Mouse (Mus musculus) forebrain, embryonic 12.5 days (tissue): ENCODE results near the gene Dnajc11. TPM values are rescaled to one million over a fixed set of nuclear protein-coding genes. Genes with fewer than 3 reads are reported as not detected.
A peak's percentile ranks its signal among the peaks of the same experiment; 100 is the strongest.

ENCODE experiments used
- ATAC-seq: fragments of 200-750 bp; cut with Nextera tagmentation; 2 replicates; pipeline ENCODE4 v1.8.0; 2017; ENCODE audit warnings: moderate TSS enrichment; ENCODE audit not compliant: low FRiP score
- H3K27ac ChIP-seq: fragments of 300-500 bp; sonication (generic); 2 replicates; pipeline ENCODE4 v1.5.1; 2016; ENCODE audit warnings: mild to moderate bottlenecking
- H3K27me3 ChIP-seq: fragments of 300-500 bp; sonication (generic); 2 replicates; pipeline ENCODE4 v1.6.1; 2016; ENCODE audit warnings: mild to moderate bottlenecking
- H3K36me3 ChIP-seq: fragments of 300-500 bp; sonication (generic); replicated peaks from 2 replicates; pipeline ENCODE4 v1.6.1; 2016; ENCODE audit warnings: mild to moderate bottlenecking
- H3K4me1 ChIP-seq: fragments of 300-500 bp; sonication (generic); 2 replicates; pipeline ENCODE4 v1.6.1; 2016
- H3K4me2 ChIP-seq: fragments of 300-500 bp; sonication (generic); 2 replicates; pipeline ENCODE4 v1.6.1; 2016; ENCODE audit warnings: mild to moderate bottlenecking, moderate library complexity
- H3K4me3 ChIP-seq: fragments of 300-500 bp; sonication (generic); replicated peaks from 2 replicates; pipeline ENCODE4 v1.5.1; 2016; ENCODE audit warnings: mild to moderate bottlenecking
- H3K9ac ChIP-seq: fragments of 300-500 bp; sonication (generic); 2 replicates; pipeline ENCODE4 v1.6.1; 2016; ENCODE audit warnings: mild to moderate bottlenecking
- H3K9me3 ChIP-seq: fragments of 300-500 bp; sonication (generic); 2 replicates; pipeline ENCODE4 v1.6.1; 2016
- WGBS: fragments of 180-500 bp; shearing (Covaris S2); methylation state at CpG from one replicate; pipeline ENCODE4 v1.1.7; 2016; 5-methylcytosine and 5-hydroxymethylcytosine counted together
- polyA plus RNA-seq: library from polyadenylated mRNA; unstranded; fragments of >200 nt; fragmentation: Nextera tagmentation; extraction: Ambion mirVana; gene quantifications from 2 replicates; pipeline ENCODE4 v1.2.1, GENCODE M21; 2016

Dnajc11 gene
- polyA plus RNA-seq, 1 experiment from 2014 or later = 89.0 TPM

DNA sequence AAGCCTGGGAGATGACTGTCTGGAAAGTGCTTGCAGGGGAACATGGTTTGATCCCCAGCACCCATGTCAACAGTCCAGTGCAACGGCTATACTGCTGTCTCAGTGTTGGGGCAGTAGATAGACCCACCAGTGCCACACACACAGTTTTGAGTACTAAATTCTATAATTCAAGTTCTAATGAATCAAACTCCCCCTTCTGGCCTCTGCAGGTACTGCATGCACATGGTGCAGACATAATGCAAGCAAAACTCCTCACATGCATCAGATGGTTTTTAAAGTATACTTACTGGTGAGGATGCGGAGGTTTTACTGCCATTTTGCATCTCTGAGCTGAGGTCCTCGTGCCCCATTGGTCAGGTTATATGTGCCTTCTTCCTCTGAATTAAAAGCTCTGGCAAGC is 42.0 kb downstream of the Dnajc11 start:
- Histone ChIP-seq H3K9ac (no peak overlapping the region), H3K9me3 (peaks cover 6% of the 10 kb centered on the region; the same call in 1 of the 2 replicates), H3K27me3 (no peaks in the 10 kb centered on the region), H3K4me1 (no peaks in the 10 kb centered on the region), H3K4me2 (no peak overlapping the region), H3K36me3 (peaks cover 75% of the 10 kb centered on the region), H3K27ac (no peak overlapping the region), H3K4me3 (no peak overlapping the region)
- no peak for ATAC-seq
- 91% methylated on average over 3 of the region's 3 CpGs for WGBS

DNA sequence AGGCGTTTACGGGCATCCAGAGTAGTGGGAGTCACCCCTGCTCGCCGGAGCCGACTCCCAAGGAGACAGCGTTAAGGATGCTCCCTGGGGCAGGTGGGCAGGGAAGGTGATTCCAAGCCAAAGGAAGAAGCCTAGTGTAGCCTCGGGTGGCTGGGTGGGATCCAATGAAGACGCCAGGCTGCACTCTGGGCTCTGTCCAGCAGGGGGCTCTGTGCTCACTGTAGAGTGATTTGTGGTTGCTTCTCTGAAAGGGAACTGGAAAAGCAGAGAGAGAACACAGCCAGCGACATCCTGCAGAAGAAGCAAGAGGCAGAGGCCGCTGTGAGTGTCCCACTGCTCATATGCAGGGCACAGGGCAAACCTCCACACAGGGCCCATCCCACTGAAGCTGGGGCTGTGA is 44.3 kb downstream of the Dnajc11 start:
- H3K27ac ChIP-seq = no peak overlapping the region
- H3K36me3 ChIP-seq = peaks cover 75% of the 10 kb centered on the region
- ATAC-seq = peak; percentile 9; the same call in 1 of the 2 replicates
- no peak overlapping the region for H3K9ac ChIP-seq
- H3K4me3 ChIP-seq = no peak overlapping the region
- no peak overlapping the region for H3K4me2 ChIP-seq
- H3K4me1 ChIP-seq = peaks cover 4% of the 10 kb centered on the region
- 49% methylated on average over 10 of the region's 10 CpGs for WGBS
- H3K27me3 ChIP-seq = no peaks in the 10 kb centered on the region
- H3K9me3 ChIP-seq = peaks cover 6% of the 10 kb centered on the region; the same call in 1 of the 2 replicates

DNA sequence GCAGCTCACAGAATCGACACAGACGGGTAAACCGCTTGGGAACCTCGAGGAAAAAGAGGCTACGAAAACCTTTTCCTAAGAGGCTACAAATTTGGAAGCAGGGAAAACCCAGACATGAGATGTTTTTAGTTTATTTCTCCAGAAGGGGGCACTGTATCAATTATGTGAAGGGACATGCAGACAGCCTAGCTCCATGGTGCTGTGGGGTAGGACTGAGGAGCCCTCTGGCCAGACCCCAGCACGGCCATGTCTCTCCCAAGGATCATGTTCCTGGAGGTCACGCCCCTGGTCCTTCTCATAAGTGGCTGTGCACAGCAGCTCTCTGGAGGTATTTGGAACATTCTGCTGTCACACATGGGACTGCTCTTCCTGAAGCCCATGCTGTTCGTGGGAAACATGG is 47.2 kb downstream of the Dnajc11 start:
- ATAC-seq = no peak
- Histone ChIP-seq H3K9me3 (no peaks in the 10 kb centered on the region), H3K4me1 (peaks cover 15% of the 10 kb centered on the region), H3K4me2 (no peak overlapping the region), H3K9ac (no peak overlapping the region), H3K4me3 (no peak overlapping the region), H3K27me3 (no peaks in the 10 kb centered on the region), H3K27ac (no peak overlapping the region), H3K36me3 (peaks cover 60% of the 10 kb centered on the region)
- WGBS = 78% methylated on average over 8 of the region's 8 CpGs

DNA sequence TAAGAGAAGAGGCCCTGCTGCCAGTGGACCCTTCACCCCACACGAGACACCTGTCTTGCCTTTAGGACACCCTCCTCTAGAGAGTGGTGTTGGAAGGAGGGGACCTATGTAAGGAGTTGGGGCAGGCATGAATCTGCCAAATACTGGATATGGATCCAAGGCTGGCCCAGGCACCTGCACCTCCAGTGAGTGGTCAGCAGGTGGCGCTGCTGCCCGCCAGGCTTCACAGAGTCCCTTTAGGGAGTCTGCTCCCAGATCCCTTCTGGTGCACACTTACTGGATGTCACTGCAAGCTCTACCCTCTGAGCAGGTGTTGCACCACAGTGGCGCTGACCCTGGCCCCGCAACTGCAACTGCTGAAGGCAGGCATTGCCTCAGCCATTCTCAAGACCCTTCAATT is 47.9 kb downstream of the Dnajc11 start:
- Histone ChIP-seq H3K4me2 (no peak overlapping the region), H3K27me3 (no peaks in the 10 kb centered on the region), H3K36me3 (peaks cover 57% of the 10 kb centered on the region), H3K4me3 (no peak overlapping the region), H3K27ac (no peak overlapping the region), H3K4me1 (peaks cover 21% of the 10 kb centered on the region), H3K9ac (no peak overlapping the region), H3K9me3 (no peaks in the 10 kb centered on the region)
- peak; percentile 62 for ATAC-seq
- WGBS = 13% methylated on average over 5 of the region's 5 CpGs

DNA sequence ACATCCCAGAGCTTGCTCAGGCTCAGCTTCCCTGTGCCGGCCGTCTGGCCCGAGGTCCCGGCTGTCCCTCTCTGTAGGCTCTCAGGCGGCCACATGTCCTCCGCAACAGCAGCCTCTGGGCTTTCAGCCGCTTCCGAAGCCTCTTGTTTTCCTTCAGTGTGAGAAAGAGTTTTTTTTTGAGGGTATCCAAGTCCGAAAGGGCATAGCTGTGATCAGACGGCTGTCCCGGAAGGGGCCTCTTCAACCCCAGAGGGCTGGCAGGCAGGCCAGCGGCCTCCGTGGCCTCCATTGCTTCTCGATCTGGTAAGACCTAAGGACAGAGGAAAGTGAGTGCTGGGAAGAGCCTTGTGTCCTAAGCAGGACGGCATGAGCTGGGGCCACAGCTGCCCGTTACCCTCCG is 49.6 kb downstream of the Dnajc11 start:
- Histone ChIP-seq H3K4me3 (no peak overlapping the region), H3K27ac (peak overlapping the region; percentile 8; the same call in 1 of the 2 replicates), H3K9ac (no peak overlapping the region), H3K4me2 (no peak overlapping the region), H3K27me3 (no peaks in the 10 kb centered on the region), H3K36me3 (peaks cover 46% of the 10 kb centered on the region), H3K4me1 (peaks cover 35% of the 10 kb centered on the region), H3K9me3 (no peaks in the 10 kb centered on the region)
- no peak for ATAC-seq
- WGBS = 60% methylated on average over 17 of the region's 17 CpGs

DNA sequence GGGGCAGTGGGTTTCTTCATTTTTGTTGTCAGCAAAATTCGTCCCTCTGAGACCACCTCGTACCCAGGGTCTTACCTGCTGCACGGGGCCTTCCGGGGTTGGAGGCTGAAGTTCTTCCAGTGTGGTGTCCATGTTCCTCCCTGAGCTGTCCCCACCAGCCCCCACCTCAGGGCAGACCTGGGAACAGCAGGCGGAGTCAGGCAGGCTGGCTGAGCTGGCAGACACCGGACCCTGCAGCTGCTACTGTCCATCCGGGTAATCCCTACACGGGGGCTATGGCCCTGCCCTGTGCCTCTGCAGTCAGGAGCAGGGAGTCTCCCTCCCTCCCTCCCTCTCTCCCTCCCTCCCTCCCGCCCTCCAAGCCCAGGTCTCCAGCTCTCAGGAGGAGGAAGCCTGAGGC is 50.1 kb downstream of the Dnajc11 start:
- ATAC-seq = no peak
- Histone ChIP-seq H3K27me3 (no peaks in the 10 kb centered on the region), H3K4me1 (peaks cover 38% of the 10 kb centered on the region), H3K9me3 (no peaks in the 10 kb centered on the region), H3K27ac (peak overlapping the region; percentile 8; the same call in 1 of the 2 replicates), H3K36me3 (peaks cover 43% of the 10 kb centered on the region), H3K4me2 (no peak overlapping the region), H3K9ac (no peak overlapping the region), H3K4me3 (no peak overlapping the region)
- WGBS = 31% methylated on average over 9 of the region's 9 CpGs

DNA sequence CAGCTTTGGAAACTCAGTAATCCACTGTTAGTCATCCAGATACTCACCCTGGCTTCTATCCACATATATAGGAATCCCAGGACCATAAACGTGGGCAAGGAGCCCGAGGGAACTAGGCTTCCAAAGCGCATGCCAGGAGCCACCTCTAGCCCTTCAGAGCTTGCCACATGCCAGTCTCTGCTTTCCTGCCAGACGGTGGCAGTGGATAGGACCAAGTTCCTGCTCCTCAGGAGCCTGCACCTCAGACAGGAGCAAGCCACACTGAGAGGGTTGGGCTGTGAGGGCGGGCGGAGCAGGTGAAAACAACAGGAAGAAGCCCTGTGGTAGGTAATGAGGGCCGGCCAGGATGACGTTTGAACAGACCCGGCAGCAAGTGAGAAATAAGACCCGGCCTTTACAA is 52.4 kb downstream of the Dnajc11 start:
- no peak for ATAC-seq
- 43% methylated on average over 10 of the region's 10 CpGs for WGBS
- no peaks in the 10 kb centered on the region for H3K9me3 ChIP-seq
- H3K27me3 ChIP-seq = no peaks in the 10 kb centered on the region
- H3K36me3 ChIP-seq = peaks cover 32% of the 10 kb centered on the region
- H3K9ac ChIP-seq = no peak overlapping the region
- H3K27ac ChIP-seq = no peak overlapping the region
- H3K4me3 ChIP-seq = no peak overlapping the region
- peaks cover 42% of the 10 kb centered on the region for H3K4me1 ChIP-seq
- H3K4me2 ChIP-seq = no peak overlapping the region

DNA sequence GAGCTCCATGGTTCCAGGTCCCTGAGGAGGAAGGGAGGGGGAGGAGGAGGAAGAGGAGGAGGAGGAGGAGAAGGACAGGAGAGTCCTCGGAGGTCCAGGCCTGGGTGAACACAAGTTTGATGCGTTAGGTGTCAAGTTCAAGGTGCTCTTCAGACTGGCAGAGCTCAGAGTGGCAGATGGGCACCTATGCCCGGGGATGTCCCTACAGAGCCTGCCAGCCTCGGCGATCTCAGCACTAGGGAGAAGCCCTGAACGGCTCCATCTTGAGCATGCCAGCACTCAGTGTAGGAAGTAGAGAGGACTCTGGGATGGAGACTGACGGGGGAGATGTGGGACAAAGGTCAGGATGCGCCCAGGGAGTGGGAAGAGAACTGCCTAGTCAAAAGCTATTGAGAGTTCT is 53.2 kb downstream of the Dnajc11 start:
- Histone ChIP-seq H3K4me2 (no peak overlapping the region), H3K36me3 (peaks cover 38% of the 10 kb centered on the region), H3K9me3 (no peaks in the 10 kb centered on the region), H3K27me3 (no peaks in the 10 kb centered on the region), H3K9ac (peak overlapping the region; percentile 36; the same call in 1 of the 2 replicates), H3K4me1 (peaks cover 39% of the 10 kb centered on the region), H3K27ac (no peak overlapping the region), H3K4me3 (no peak overlapping the region)
- 68% methylated on average over 8 of the region's 8 CpGs for WGBS
- ATAC-seq = no peak

DNA sequence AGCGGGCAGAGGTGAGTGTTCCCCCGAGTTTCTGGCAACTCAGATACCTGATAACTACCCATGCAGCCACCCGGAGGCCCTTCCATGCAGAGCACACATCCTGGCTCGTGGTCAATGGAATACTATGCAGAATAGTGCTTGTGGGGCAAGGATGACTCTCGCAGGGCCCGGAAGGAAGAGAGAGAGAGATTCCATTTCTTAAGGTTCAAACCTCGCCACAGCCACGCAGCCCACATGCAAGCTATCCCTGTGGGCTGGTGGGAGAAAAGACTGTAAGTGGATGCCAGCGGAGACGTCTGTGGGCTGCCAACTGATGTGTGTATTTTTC is 54.5 kb downstream of the Dnajc11 start:
- 22% methylated on average over 10 of the region's 10 CpGs for WGBS
- H3K9ac ChIP-seq = peak overlapping the region; percentile 92
- H3K4me1 ChIP-seq = peaks cover 37% of the 10 kb centered on the region
- H3K27me3 ChIP-seq = no peaks in the 10 kb centered on the region
- ATAC-seq = no peak
- peaks cover 42% of the 10 kb centered on the region for H3K36me3 ChIP-seq
- no peaks in the 10 kb centered on the region for H3K9me3 ChIP-seq
- H3K4me2 ChIP-seq = peak overlapping the region; percentile 83
- peak overlapping the region; percentile 72; the same call in 1 of the 2 replicates for H3K27ac ChIP-seq
- peak overlapping the region; percentile 77 for H3K4me3 ChIP-seq

DNA sequence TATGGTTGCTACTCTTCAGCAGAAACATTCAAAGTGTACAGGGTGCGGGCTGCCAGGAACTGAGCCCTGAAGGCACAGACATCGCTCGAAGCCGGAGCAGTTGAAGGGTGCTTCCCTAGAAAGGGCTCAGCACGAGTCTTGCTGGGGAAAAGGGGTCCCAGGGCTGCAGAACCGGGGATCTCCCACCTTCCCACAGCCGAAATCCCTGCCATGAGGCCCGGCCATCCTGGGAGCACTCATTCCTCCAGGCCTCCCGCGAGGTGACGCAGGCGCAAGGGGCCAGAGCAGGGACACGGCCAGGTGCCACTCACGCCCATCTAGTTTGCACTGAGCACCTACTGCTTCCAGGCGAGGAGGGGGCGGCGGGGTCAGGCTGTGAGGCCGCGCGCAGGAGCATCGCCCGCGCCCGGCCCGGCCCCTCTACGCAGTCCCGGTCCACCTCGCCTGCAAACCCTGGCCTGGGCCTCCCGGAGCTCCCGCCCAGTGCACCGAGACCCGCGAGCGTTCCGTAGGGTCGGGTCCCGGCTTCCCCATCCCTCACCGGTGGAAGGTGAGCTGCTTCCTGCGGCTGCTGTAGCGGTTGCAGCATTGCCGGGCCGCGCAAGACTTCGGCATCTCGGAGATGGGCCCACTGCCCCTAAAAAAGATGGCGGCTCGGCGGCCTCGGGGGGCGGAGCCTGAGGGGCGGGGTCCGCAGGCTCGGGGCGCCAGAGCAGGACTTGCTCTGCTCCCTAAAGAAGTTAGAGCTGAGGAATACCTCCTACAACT is 55.0 kb downstream of the Dnajc11 start, which contains the start of gene Thap3:
Gene Thap3 (minus strand): TSS at position 656 of the 768 bp plus-strand sequence.
- WGBS = 1% methylated on average over 54 of the region's 54 CpGs
- H3K4me1 ChIP-seq = peaks cover 36% of the 10 kb centered on the region
- H3K4me2 ChIP-seq = peak within 1 kb of the TSS; percentile 83
- peaks cover 38% of the 10 kb centered on the region for H3K36me3 ChIP-seq
- ATAC-seq = peak; percentile 82
- peak within 1 kb of the TSS; percentile 92 for H3K9ac ChIP-seq
- no peaks in the 10 kb centered on the region for H3K9me3 ChIP-seq
- 0 out of 2 replicates have a peak, but pooled peaks cover 4% of the 10 kb centered on the region for H3K27me3 ChIP-seq
- H3K27ac ChIP-seq = peak within 1 kb of the TSS; percentile 72
- H3K4me3 ChIP-seq = peak within 1 kb of the TSS; percentile 77

DNA sequence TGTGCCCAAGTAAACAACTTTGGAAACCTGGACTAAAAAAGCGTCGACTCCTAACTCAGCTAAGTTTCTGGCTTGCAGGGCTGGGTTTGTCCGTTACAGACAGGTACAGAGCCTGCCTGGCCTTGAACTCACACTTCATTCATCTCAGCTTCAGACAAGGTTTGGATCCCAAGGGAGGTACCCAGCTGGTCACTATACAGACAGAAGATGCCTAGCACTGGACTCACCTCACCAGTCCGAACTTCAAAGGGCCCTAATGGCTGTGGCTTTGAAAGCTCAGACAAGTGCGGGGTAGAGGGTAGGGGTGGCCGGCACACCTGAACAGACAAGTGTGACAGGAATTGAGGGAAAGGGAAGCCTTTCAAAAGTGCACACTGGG is 55.6 kb downstream of the Dnajc11 start:
- Histone ChIP-seq H3K4me3 (peak overlapping the region; percentile 77), H3K4me1 (peaks cover 37% of the 10 kb centered on the region), H3K9ac (peak overlapping the region; percentile 92), H3K36me3 (peaks cover 38% of the 10 kb centered on the region), H3K9me3 (no peaks in the 10 kb centered on the region), H3K27ac (peak overlapping the region; percentile 72), H3K4me2 (peak overlapping the region; percentile 83), H3K27me3 (0 out of 2 replicates have a peak, but pooled peaks cover 4% of the 10 kb centered on the region)
- peak; percentile 12; the same call in 1 of the 2 replicates for ATAC-seq
- 33% methylated on average over 6 of the region's 6 CpGs for WGBS

DNA sequence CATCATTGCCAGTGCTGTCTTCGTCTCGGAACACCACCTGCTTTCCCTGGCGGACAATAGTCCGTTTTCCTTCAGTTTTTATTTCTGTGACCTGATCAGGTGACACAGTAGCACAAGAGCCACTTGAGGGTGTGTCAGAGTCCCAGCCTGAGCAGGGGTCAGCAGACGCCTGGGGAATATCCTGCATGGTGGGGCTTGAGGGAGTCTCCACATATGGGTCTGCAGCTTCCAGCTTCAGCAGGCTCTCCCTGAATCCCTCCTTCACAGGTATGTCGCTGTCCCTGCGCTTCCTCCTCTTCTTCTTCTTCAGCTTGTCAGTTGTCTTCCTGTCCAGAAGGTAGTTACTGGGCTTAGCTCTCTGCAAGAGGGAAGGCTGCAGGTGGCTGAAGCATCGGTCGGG is 58.6 kb downstream of the Dnajc11 start:
- H3K9me3 ChIP-seq = no peaks in the 10 kb centered on the region
- 0 out of 2 replicates have a peak, but pooled peaks cover 4% of the 10 kb centered on the region for H3K27me3 ChIP-seq
- H3K4me2 ChIP-seq = no peak overlapping the region
- H3K27ac ChIP-seq = no peak overlapping the region
- H3K36me3 ChIP-seq = peaks cover 27% of the 10 kb centered on the region
- H3K4me3 ChIP-seq = no peak overlapping the region
- no peak for ATAC-seq
- WGBS = 90% methylated on average over 9 of the region's 9 CpGs
- no peak overlapping the region for H3K9ac ChIP-seq
- H3K4me1 ChIP-seq = peaks cover 32% of the 10 kb centered on the region

DNA sequence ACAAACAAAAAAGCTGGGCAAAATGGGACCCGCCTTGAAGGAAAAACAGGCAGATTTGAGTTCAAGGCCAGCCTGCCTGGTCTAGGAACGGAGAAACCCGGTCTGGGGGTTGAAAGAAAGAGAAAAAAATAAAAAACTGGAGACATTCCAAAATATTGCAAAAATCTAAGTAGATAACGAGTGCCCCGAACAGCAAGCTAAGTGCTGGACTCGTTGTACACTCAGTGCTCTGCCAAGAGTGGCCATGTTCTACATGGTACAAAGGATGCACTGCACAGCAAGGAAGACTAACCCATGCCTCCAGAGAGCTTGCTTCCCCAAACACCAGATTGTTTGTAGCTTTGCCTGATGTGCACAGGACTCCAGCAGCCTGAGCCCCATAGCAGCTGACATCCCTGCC is 59.5 kb downstream of the Dnajc11 start:
- H3K9ac ChIP-seq = no peak overlapping the region
- no peak overlapping the region for H3K4me2 ChIP-seq
- H3K27me3 ChIP-seq = 0 out of 2 replicates have a peak, but pooled peaks cover 4% of the 10 kb centered on the region
- no peak overlapping the region for H3K27ac ChIP-seq
- peaks cover 27% of the 10 kb centered on the region for H3K36me3 ChIP-seq
- no peak for ATAC-seq
- no peak overlapping the region for H3K4me3 ChIP-seq
- WGBS = 81% methylated on average over 6 of the region's 6 CpGs
- peaks cover 28% of the 10 kb centered on the region for H3K4me1 ChIP-seq
- no peaks in the 10 kb centered on the region for H3K9me3 ChIP-seq
